Mouse (Mus musculus) erythroblast, embryonic 14.5 days (primary cell): ENCODE measurements around the gene Aurkaip1.

Experiments used
- GATA1 ChIP-seq: IDR thresholded peaks from 2 replicates; pipeline ENCODE4 v1.6.1; 2012; ENCODE audit warnings: low read length, inconsistent platforms, mixed read lengths
- TAL1 ChIP-seq: IDR thresholded peaks from 3 replicates; pipeline ENCODE4 v1.6.1; 2012; ENCODE audit warnings: low read length, inconsistent platforms, mixed read lengths

DNA sequence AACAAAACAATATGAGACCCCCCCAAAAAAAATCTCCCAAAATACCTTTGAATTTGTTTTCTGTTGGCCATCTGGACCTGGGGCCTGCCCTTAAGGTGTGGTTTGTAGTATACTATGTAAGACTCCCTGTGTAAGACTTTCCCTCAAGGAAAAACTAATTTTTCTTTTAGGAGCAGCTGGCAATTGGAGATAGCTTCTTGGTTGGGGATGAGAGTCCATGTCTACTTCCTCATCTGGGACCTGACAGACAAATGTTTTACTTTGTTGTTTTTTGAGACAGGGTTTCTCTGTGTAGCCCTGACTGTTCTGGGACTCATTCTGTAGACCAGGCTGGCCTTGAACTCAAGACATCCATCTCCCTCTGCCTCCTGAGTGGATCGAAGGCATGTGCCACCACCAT, 29.0 kb upstream of the Aurkaip1 start:
- no peak for TF ChIP-seq GATA1
- no peak for TF ChIP-seq TAL1
